Mouse (Mus musculus): Measurements from ENCODE around the gene Arl13b. TPM values are rescaled to one million over a fixed set of nuclear protein-coding genes. Genes with fewer than 3 reads are reported as not detected.

Arl13b gene
- polyA plus RNA-seq, 1 experiment, result 5.4 TPM

DNA sequence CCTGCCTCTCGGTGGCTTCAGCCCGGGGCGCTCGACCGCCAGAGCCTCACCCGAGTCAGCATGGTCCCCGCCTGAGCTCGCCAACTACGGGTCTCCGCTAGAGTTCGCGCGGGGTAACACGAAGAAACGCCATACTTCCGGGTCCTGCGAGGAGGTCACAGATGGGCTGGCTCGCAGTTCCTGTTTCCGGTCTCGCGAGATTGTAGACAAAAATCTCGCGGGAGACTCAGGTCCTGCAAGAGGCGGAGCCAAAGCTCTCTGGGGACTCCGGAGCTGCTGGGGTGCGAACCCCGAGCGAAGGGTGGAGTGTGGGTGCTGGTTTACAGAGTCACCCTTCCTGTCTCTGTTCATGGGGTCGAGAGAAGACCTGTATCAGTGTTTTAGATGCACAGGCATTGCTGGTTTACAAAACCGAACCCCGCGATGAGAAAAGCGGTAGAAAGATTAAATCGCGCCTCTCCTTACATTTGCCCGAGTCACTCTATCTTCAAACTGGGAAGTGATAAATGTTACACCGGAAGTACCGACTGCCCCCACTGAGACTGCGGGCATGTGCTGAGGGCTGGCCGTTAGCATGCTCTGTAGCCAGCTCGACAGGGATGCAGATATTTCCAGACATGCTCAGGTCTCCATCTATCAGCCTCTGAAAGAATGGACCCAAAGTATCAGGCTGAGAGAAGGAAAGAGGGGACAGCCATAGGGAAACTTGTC lies 60.1 kb downstream of the Arl13b start, which contains the start of gene Nsun3:
Gene Nsun3 (minus strand): TSS at position 198 of the 711 bp plus-strand sequence.
- peak within 1 kb of the TSS; percentile 93 for H3K27ac ChIP-seq (replicated peaks; ENCODE audit: low read depth, low read length)
- peaks cover 2% of the 10 kb centered on the region; the same call in 1 of the 2 replicates for H3K4me1 ChIP-seq (ENCODE audit: control insufficient read depth, insufficient read depth, insufficient read length, low read length)
- peak within 1 kb of the TSS; percentile 99 for H3K4me3 ChIP-seq (ENCODE audit: insufficient read depth, low read depth, low read length)

DNA sequence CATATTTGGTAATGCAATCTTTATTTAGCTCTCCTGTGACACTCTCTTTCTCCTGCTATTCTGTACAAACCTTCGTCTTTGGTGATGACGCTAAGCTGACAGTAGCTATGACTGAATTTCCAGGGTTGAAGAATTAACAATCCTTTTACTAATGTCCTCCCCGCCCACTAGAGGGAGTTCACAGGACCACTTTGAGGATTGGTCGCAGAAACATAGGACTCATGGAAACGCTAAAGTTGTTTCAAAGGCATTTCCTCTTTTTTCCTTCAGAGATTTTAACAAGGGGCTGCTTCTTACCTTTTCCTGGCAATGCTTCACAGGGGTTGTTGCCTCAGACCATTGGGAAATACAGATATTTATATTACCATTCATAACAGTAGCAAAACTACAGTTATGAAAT lies 64.6 kb downstream of the Arl13b start:
- Histone ChIP-seq H3K4me1 (ENCODE audit: control insufficient read depth, insufficient read depth, insufficient read length, low read length) (peaks cover 2% of the 10 kb centered on the region; the same call in 1 of the 2 replicates), H3K4me3 (ENCODE audit: insufficient read depth, low read depth, low read length) (no peak overlapping the region), H3K27ac (replicated peaks; ENCODE audit: low read depth, low read length) (no peak overlapping the region)

- Histone ChIP-seq H3K4me1 (ENCODE audit: control insufficient read depth, insufficient read depth, insufficient read length, low read length) (no peaks in the 10 kb centered on the region), H3K4me3 (ENCODE audit: insufficient read depth, low read depth, low read length) (no peak overlapping the region), H3K27ac (replicated peaks; ENCODE audit: low read depth, low read length) (no peak overlapping the region)
Measured at GRCm38 (mm10) chr16:62778282-62778681, 68.6 kb downstream of the Arl13b start.

- no peak overlapping the region for H3K4me3 ChIP-seq (ENCODE audit: insufficient read depth, low read depth, low read length)
- H3K27ac ChIP-seq (replicated peaks; ENCODE audit: low read depth, low read length), result no peak overlapping the region
- no peaks in the 10 kb centered on the region for H3K4me1 ChIP-seq (ENCODE audit: control insufficient read depth, insufficient read depth, insufficient read length, low read length)
Measured at GRCm38 (mm10) chr16:62776034-62776433, 70.8 kb downstream of the Arl13b start.

- H3K27ac ChIP-seq (replicated peaks; ENCODE audit: low read depth, low read length), result no peak overlapping the region
- no peak overlapping the region for H3K4me3 ChIP-seq (ENCODE audit: insufficient read depth, low read depth, low read length)
- no peaks in the 10 kb centered on the region for H3K4me1 ChIP-seq (ENCODE audit: control insufficient read depth, insufficient read depth, insufficient read length, low read length)
Measured at GRCm38 (mm10) chr16:62773462-62773861, 73.4 kb downstream of the Arl13b start.

- H3K4me3 ChIP-seq (ENCODE audit: insufficient read depth, low read depth, low read length), result no peak overlapping the region
- H3K4me1 ChIP-seq (ENCODE audit: control insufficient read depth, insufficient read depth, insufficient read length, low read length), result no peaks in the 10 kb centered on the region
Measured at GRCm38 (mm10) chr16:62758340-62758739, 88.5 kb downstream of the Arl13b start.

DNA sequence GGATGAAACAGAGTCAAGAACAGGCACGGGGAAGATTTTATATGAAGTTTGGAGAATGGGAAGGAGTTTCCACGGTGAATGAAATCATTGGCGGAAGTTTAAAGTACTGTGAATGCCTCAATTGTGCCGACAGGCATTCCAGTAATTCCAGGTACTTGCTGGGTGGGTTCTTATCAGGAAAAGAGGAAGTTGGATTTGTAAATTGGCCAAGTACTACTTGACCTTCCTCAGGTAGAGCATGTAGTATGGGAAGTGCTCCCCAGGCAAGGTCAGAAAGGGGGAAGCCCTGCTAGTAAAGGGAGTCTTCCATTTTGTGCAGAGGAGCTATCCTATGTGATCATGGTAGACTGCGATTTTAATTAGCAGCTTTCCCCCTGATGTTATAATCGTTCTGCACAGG lies 91.5 kb downstream of the Arl13b start:
- no peak overlapping the region for H3K27ac ChIP-seq (replicated peaks; ENCODE audit: low read depth, low read length)
- no peaks in the 10 kb centered on the region for H3K4me1 ChIP-seq (ENCODE audit: control insufficient read depth, insufficient read depth, insufficient read length, low read length)
- H3K4me3 ChIP-seq (ENCODE audit: insufficient read depth, low read depth, low read length), result no peak overlapping the region

More at GRCm38 (mm10) chr16:62758340-62758739, 88.5 kb downstream of the Arl13b start:
- no peak overlapping the region for H3K27ac ChIP-seq (replicated peaks; ENCODE audit: low read depth, low read length)

- Histone ChIP-seq H3K4me3 (ENCODE audit: insufficient read depth, low read depth, low read length) (no peak overlapping the region), H3K4me1 (ENCODE audit: control insufficient read depth, insufficient read depth, insufficient read length, low read length) (no peaks in the 10 kb centered on the region), H3K27ac (replicated peaks; ENCODE audit: low read depth, low read length) (no peak overlapping the region)
Measured at GRCm38 (mm10) chr16:62753597-62753996, 93.2 kb downstream of the Arl13b start.

- Histone ChIP-seq H3K4me3 (ENCODE audit: insufficient read depth, low read depth, low read length) (no peak overlapping the region), H3K27ac (replicated peaks; ENCODE audit: low read depth, low read length) (no peak overlapping the region), H3K4me1 (ENCODE audit: control insufficient read depth, insufficient read depth, insufficient read length, low read length) (no peaks in the 10 kb centered on the region)
Measured at GRCm38 (mm10) chr16:62753079-62753478, 93.8 kb downstream of the Arl13b start.

- H3K4me1 ChIP-seq (ENCODE audit: control insufficient read depth, insufficient read depth, insufficient read length, low read length), result no peaks in the 10 kb centered on the region
- H3K27ac ChIP-seq (replicated peaks; ENCODE audit: low read depth, low read length), result no peak overlapping the region
- no peak overlapping the region for H3K4me3 ChIP-seq (ENCODE audit: insufficient read depth, low read depth, low read length)
Measured at GRCm38 (mm10) chr16:62745875-62746274, 101.0 kb downstream of the Arl13b start.

Other genes with a start within 250 kb of the Arl13b start
- gene Nsun3, start 60.2 kb downstream of the Arl13b start, polyA plus RNA-seq (2012; ENCODE audit: insufficient read depth, insufficient read length, missing spikeins), result 18.5 and 18.7 TPM in 2 replicates
- not detected in 2 replicates for gene Stx19, start 32.4 kb downstream of the Arl13b start, polyA plus RNA-seq (2012; ENCODE audit: insufficient read depth, insufficient read length, missing spikeins)
- gene Pros1, start 7.3 kb upstream of the Arl13b start, polyA plus RNA-seq (2012; ENCODE audit: insufficient read depth, insufficient read length, missing spikeins), result 7.8 and 14.1 TPM in 2 replicates